Mouse (Mus musculus) lung, adult 2 months (tissue): Measurements from ENCODE around the gene Duoxa2.

ENCODE experiments used
- CTCF ChIP-seq: fragments of 200-500 bp; IDR thresholded peaks from 2 replicates; pipeline ENCODE4 v1.5.1; 2011; ENCODE audit warnings: mild to moderate bottlenecking, low read length, control low read depth; ENCODE audit not compliant: insufficient read depth
- POLR2A ChIP-seq: fragments of 200-500 bp; IDR thresholded peaks from 2 replicates; pipeline ENCODE4 v1.6.1; 2011; ENCODE audit warnings: low read depth, mild to moderate bottlenecking, control low read depth, low read length, borderline replicate concordance; ENCODE audit errors: extremely low read depth

DNA sequence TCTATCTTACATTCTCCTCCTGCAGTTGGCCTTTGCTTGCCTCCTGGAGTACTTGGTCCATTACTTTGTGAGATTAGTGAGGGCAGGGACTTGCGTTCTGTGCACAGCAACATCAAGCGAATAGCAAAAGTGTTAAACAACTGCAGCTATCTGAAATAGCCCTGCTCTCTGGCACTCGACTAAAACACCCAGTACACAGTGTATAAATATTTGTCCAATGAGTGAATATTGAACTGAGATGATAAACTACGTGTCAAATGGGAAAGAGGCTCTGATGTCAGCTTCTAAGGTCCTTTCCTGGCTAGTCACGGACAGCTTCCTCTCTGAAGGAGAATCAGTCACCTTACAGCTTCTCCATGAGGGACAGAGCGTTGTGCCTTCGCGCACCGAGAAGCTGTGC lies 14.6 kb upstream of the Duoxa2 start:
- TF ChIP-seq CTCF = no peak
- no peak for TF ChIP-seq POLR2A
